Mouse (Mus musculus): ENCODE measurements around the gene Fgf7.

DNA sequence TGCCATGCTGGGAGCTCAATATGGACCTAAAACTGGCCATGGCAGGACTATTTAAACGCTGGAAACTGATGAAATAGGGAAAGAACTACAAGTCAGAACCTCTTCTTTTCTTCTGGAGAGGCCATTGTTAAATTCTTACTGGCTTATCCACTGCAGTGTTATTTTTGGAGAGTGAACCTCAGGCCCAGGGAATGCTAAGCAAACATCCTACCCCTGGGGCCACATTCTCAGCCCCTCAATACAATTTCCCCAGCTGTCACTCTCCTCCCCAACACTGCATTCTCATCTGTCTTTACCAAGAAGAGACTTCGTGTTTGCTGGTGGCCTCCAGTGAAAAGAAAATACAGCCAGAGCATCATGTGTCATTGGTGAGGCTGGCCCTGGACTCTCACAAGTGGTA is 30.4 kb downstream of the Fgf7 start:
- TF ChIP-seq CTCF (IDR thresholded peaks at IDR 0.05; ENCODE audit: low read depth, low read length) (no peak), POLR2A (IDR thresholded peaks at IDR 0.05; ENCODE audit: borderline replicate concordance, low read depth, low read length) (no peak)

Measured in bone marrow macrophage, adult 2 months (primary cell).